Mouse (Mus musculus) heart, embryonic 16.5 days (tissue): ENCODE results near the gene Rbfox1. TPM values are rescaled to one million over a fixed set of nuclear protein-coding genes. Genes with fewer than 3 reads are reported as not detected.

Experiments
- ATAC-seq: fragments of 200-750 bp; cut with Nextera tagmentation; replicated peaks from 2 replicates; pipeline ENCODE4 v1.8.0; 2017; ENCODE audit warnings: moderate number of reproducible peaks; ENCODE audit not compliant: insufficient read depth, low FRiP score; ENCODE audit errors: extremely low read depth
- H3K27ac ChIP-seq: fragments of 300-500 bp; sonication (generic); 2 replicates; pipeline ENCODE4 v1.5.1; 2014; ENCODE audit warnings: mild to moderate bottlenecking, low read length, control low read depth, moderate library complexity
- H3K27me3 ChIP-seq: fragments of 300-500 bp; sonication (generic); 2 replicates; pipeline ENCODE4 v1.6.1; 2014; ENCODE audit warnings: low read length, mixed read lengths; ENCODE audit not compliant: control insufficient read depth, insufficient read depth
- H3K36me3 ChIP-seq: fragments of 300-500 bp; sonication (generic); 2 replicates; pipeline ENCODE4 v1.6.1; 2014; ENCODE audit not compliant: control insufficient read depth, insufficient read depth
- H3K4me1 ChIP-seq: fragments of 300-500 bp; sonication (generic); 2 replicates; pipeline ENCODE4 v1.6.1; 2014; ENCODE audit warnings: low read length, mixed read lengths; ENCODE audit not compliant: control insufficient read depth, insufficient read depth
- H3K4me2 ChIP-seq: fragments of 300-500 bp; sonication (generic); 2 replicates; pipeline ENCODE4 v1.6.1; 2014; ENCODE audit warnings: low read depth, mild to moderate bottlenecking, control low read depth, low read length
- H3K4me3 ChIP-seq: fragments of 300-500 bp; sonication (generic); 2 replicates; pipeline ENCODE4 v1.5.1; 2014; ENCODE audit warnings: mild to moderate bottlenecking, control low read depth, low read length
- H3K9ac ChIP-seq: fragments of 300-500 bp; sonication (generic); 2 replicates; pipeline ENCODE4 v1.6.1; 2014; ENCODE audit warnings: low read length, control low read depth
- H3K9me3 ChIP-seq: fragments of 300-500 bp; sonication (generic); replicated peaks from 2 replicates; pipeline ENCODE4 v1.6.1; 2016; ENCODE audit warnings: low read length; ENCODE audit not compliant: control insufficient read depth
- WGBS: fragments of 180-500 bp; shearing (Covaris S2); extraction: QIAGEN DNeasy Blood & Tissue Kit; methylation state at CpG from one replicate; pipeline ENCODE4 v1.1.7; 2014; 5-methylcytosine and 5-hydroxymethylcytosine counted together
- polyA plus RNA-seq: library from polyadenylated mRNA; unstranded; fragments of >200 nt; fragmentation: Nextera tagmentation; extraction: Ambion mirVana; gene quantifications from 2 replicates; pipeline ENCODE4 v1.2.1, GENCODE M21; 2015

Gene Rbfox1
- polyA plus RNA-seq, 1 experiment from 2014 or later: 5.9 TPM

DNA sequence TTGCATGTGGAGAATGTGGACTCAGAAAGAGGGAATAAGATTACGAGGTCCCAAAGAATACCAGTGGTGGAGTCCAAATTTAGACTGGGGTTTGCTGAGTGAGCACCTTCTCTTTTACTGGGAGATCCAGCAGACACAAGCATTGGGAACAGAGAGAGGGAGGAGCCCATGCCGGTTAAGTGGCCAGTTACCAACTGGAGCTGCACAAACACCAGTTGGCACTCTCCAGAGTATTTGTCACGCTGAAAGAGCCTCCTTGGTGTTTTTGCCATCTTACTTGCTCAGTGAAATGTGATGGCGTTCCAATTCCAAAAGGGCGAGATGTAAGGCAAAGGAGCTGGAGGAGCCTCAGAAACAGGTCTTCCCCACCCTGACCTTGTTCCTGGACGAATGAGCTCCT lies 1190.6 kb downstream of the Rbfox1 start:
- H3K27ac ChIP-seq: no peak overlapping the region
- no peaks in the 10 kb centered on the region for H3K36me3 ChIP-seq
- no peak overlapping the region for H3K9ac ChIP-seq
- WGBS: 77% methylated on average over 6 of the region's 6 CpGs
- no peaks in the 10 kb centered on the region for H3K9me3 ChIP-seq
- no peaks in the 10 kb centered on the region for H3K4me1 ChIP-seq
- no peak overlapping the region for H3K4me2 ChIP-seq
- no peaks in the 10 kb centered on the region for H3K27me3 ChIP-seq
- ATAC-seq: no peak
- H3K4me3 ChIP-seq: no peak overlapping the region

DNA sequence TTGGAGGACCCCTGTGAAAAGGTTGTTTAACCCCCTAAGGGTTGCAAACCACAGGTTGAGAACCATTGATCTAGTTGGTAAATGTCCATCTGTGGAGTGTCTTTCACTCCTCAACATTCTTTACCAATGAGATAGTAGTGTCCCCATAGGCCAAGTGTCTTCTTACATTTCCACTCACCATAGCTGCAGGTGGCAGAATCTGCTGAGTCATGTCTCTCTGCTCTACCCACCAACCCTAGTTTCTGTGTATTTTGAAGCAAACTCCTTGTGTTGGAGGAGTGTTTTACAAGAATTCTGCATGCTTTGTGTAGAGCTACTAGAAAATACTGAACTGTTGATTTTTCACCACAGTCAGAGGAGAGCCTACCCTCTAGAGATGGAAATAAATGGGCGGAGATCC lies 1191.2 kb downstream of the Rbfox1 start:
- Histone ChIP-seq H3K4me3 (no peak overlapping the region), H3K9ac (no peak overlapping the region), H3K36me3 (no peaks in the 10 kb centered on the region), H3K9me3 (no peaks in the 10 kb centered on the region), H3K27ac (no peak overlapping the region), H3K27me3 (no peaks in the 10 kb centered on the region), H3K4me1 (no peaks in the 10 kb centered on the region), H3K4me2 (no peak overlapping the region)
- ATAC-seq: no peak
- WGBS: 87% methylated on average over 1 of the region's 1 CpGs

DNA sequence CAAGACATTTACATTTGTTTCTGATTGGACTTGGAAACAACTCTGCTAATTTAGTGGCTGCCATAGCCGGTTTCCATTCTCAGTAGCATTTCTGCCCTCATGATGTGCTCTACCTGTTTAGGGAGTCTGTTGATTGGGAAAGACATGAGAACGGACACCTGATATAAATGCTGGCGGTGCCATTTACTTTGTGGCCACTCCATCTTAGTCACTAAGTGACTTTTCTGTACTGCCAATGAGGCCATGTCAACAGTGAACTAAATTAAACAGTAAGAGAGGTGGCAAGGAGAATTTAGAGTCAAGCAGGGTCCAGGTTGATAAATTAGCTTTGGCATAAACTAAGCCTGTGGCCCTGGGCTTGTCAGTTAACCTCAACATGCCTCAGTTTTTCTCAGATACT lies 1191.6 kb downstream of the Rbfox1 start:
- no peaks in the 10 kb centered on the region for H3K9me3 ChIP-seq
- 80% methylated on average over 3 of the region's 3 CpGs for WGBS
- H3K27me3 ChIP-seq: no peaks in the 10 kb centered on the region
- H3K4me3 ChIP-seq: no peak overlapping the region
- no peak overlapping the region for H3K4me2 ChIP-seq
- H3K36me3 ChIP-seq: no peaks in the 10 kb centered on the region
- H3K9ac ChIP-seq: no peak overlapping the region
- no peak for ATAC-seq
- no peaks in the 10 kb centered on the region for H3K4me1 ChIP-seq
- H3K27ac ChIP-seq: no peak overlapping the region

DNA sequence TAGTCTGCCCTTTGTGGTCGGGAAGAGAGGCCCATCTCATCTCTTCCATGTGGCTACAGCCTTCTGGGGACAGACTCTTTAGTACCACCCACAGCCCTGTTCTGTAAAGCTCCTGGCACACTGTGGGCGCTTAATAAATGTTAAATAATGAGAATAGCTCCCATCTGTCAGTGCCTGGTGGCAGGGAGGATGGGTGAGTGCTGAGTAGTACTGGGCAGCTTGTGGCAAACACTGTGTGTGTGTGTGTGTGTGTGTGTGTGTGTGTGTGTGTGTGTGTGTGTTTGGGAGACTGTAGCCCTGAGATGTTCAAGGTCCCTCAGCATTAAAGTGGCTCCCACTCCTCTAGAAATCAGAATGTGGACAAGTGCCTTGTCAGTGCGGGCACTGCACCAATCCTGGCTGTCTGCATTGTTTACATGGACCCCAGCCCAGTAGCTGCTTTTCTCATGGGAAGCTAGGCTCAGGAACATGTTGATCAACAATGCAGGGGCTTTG lies 1196.0 kb downstream of the Rbfox1 start:
- WGBS: 82% methylated on average over 3 of the region's 3 CpGs
- ATAC-seq: no peak
- no peaks in the 10 kb centered on the region for H3K4me1 ChIP-seq

DNA sequence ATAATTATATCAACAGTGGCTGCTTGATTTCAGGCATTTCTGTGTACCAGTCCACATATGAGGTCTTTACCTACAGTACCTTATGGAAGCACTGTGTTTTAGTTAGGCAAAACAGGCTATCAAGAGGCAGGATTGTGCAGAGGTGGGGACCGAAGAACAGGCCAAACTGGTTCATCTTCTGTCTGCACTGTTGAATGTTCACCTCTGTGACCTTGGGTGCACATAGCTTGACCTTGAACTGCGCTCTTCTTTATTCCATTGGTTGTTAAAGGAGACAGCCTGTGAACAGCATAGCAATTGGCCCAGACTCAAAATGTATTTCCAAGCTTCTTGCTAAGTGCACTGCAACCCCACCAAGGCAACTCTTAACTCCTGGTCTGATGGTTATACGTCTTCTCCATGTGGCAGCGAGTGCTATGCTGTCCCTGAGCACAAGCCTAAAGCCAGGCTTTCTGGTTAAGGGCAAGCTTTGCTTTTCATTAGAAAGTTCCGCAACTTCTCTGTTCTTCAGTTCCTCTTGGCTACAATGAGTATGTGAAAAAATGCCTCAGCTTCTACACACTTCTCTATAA lies 1196.6 kb downstream of the Rbfox1 start:
- no peak for ATAC-seq
- no peaks in the 10 kb centered on the region for H3K36me3 ChIP-seq
- H3K27ac ChIP-seq: no peak overlapping the region
- no peak overlapping the region for H3K4me3 ChIP-seq
- WGBS: 91% methylated on average over 5 of the region's 5 CpGs
- no peaks in the 10 kb centered on the region for H3K27me3 ChIP-seq
- no peaks in the 10 kb centered on the region for H3K4me1 ChIP-seq
- no peaks in the 10 kb centered on the region for H3K9me3 ChIP-seq
- no peak overlapping the region for H3K9ac ChIP-seq
- H3K4me2 ChIP-seq: no peak overlapping the region

More for the DNA sequence above, 1196.0 kb downstream of the Rbfox1 start:
- H3K27me3 ChIP-seq: no peaks in the 10 kb centered on the region
- no peak overlapping the region for H3K9ac ChIP-seq
- no peak overlapping the region for H3K4me2 ChIP-seq
- H3K36me3 ChIP-seq: no peaks in the 10 kb centered on the region
- no peak overlapping the region for H3K4me3 ChIP-seq
- no peak overlapping the region for H3K27ac ChIP-seq
- no peaks in the 10 kb centered on the region for H3K9me3 ChIP-seq

DNA sequence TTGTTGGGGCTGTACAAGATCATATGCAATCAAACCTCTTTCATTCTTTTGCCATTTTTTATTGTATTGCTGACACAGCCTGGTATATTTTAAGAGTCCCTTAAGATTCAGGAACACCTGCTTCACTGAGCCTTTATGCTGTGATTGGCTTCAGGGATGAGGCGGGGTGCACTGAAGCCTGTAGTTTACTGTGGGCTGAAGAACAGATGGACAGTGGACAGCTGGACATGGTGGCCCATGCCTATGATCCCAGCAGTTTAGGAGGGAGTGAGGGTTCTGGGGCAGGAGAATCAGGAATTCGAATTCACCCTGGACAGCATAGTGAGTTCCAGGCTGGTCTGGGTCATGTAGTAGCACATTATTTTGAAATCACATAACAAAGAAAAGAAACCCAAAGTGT lies 1198.8 kb downstream of the Rbfox1 start:
- Histone ChIP-seq H3K27me3 (no peaks in the 10 kb centered on the region), H3K9ac (no peak overlapping the region), H3K4me2 (no peak overlapping the region), H3K4me1 (peaks cover 2% of the 10 kb centered on the region; the same call in 1 of the 2 replicates), H3K36me3 (no peaks in the 10 kb centered on the region), H3K4me3 (no peak overlapping the region), H3K27ac (no peak overlapping the region), H3K9me3 (no peaks in the 10 kb centered on the region)
- WGBS: 85% methylated on average over 2 of the region's 2 CpGs
- no peak for ATAC-seq

DNA sequence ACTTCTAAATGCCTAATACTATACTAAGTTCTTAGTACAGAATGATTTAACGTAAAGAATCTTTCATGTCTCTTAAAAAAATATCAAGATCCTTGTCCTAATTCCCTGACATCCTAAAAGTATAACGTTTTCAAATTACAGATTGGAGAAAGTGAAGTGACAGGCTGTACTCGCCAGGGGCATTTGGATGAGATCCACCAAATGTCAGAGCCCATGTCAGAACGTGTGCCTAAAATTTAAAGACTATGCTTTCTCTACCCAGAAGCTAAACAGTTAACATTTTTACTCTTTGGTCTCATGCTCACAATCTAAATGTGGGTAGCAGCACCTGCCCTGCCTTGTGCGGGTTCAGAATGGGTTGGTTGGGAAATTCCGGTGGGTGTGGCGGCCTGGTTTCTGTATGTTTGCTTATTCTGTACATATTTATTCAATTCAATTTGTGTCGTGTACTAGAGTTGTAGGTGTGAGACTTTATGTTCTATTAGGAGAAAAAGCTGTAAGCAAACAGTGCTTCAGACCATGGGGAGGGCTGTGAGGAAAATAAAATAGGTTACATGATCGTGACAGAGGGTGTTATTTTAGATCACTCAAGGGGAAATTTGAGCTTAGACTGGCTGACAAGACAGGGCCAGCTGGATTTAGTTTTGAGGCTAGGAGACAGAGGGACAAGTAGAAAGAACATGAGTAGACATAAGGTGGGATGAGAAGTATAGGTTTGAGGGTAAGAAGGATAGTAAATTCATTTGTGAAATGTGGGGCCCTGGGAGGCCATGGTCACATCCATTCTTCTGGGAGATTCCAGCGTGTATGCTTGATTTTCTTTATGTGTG lies 1203.7 kb downstream of the Rbfox1 start:
- H3K27me3 ChIP-seq: no peaks in the 10 kb centered on the region
- no peak overlapping the region for H3K4me2 ChIP-seq
- H3K9ac ChIP-seq: no peak overlapping the region
- H3K4me3 ChIP-seq: no peak overlapping the region
- WGBS: 71% methylated on average over 10 of the region's 10 CpGs
- H3K4me1 ChIP-seq: peaks cover 6% of the 10 kb centered on the region
- H3K36me3 ChIP-seq: no peaks in the 10 kb centered on the region
- ATAC-seq: no peak
- H3K27ac ChIP-seq: no peak overlapping the region; the same call in 1 of the 2 replicates
- no peaks in the 10 kb centered on the region for H3K9me3 ChIP-seq

DNA sequence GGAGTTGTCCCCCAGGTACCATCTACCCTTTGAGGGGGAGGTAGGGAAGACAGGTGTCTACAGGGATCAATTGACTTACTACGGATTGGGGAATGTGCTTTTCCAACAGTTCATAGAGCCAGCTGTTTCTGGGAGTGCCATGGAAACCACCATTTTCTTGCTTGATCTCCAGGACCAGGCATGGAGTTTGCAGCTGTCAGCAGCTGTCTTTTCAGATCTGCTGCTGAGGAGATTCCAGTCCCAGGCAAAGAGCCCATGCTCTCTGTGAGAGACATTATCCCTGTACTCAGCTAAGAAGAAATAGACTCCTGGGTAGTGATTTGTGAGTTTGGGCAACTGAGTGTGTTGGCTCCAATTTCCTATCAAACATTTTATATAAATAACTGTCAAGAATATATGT lies 1204.3 kb downstream of the Rbfox1 start:
- 79% methylated on average over 1 of the region's 1 CpGs for WGBS
- no peak overlapping the region for H3K27ac ChIP-seq
- peaks cover 6% of the 10 kb centered on the region for H3K4me1 ChIP-seq

DNA sequence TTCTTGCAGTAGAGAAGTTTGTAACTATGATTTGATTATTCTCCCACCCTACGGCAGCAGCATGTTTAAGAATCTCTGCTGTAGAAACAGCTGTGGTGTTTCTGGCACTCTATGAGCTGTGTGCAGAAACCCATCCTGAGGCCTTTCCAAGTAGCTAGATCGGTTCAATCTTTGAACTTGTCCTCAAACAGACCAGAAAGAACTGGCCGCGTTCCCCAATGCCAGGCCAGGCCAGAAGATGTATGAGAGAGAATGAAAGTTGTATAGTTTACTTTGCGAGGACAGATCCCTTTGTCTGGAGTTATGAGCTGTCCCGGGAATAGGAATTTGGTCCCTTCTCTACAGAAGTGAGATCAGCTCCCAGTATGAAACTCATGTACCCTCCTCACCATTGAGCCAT lies 1205.0 kb downstream of the Rbfox1 start:
- Histone ChIP-seq H3K27ac (no peak overlapping the region), H3K4me2 (no peak overlapping the region), H3K4me3 (no peak overlapping the region), H3K27me3 (no peaks in the 10 kb centered on the region), H3K4me1 (peaks cover 6% of the 10 kb centered on the region), H3K36me3 (no peaks in the 10 kb centered on the region), H3K9me3 (no peaks in the 10 kb centered on the region), H3K9ac (no peak overlapping the region)
- ATAC-seq: no peak
- 76% methylated on average over 6 of the region's 6 CpGs for WGBS

More for the DNA sequence above, 1204.3 kb downstream of the Rbfox1 start:
- no peaks in the 10 kb centered on the region for H3K9me3 ChIP-seq
- ATAC-seq: no peak
- no peaks in the 10 kb centered on the region for H3K36me3 ChIP-seq
- H3K9ac ChIP-seq: no peak overlapping the region
- H3K4me2 ChIP-seq: no peak overlapping the region
- no peak overlapping the region for H3K4me3 ChIP-seq
- no peaks in the 10 kb centered on the region for H3K27me3 ChIP-seq
